In the genomic region with DNA sequence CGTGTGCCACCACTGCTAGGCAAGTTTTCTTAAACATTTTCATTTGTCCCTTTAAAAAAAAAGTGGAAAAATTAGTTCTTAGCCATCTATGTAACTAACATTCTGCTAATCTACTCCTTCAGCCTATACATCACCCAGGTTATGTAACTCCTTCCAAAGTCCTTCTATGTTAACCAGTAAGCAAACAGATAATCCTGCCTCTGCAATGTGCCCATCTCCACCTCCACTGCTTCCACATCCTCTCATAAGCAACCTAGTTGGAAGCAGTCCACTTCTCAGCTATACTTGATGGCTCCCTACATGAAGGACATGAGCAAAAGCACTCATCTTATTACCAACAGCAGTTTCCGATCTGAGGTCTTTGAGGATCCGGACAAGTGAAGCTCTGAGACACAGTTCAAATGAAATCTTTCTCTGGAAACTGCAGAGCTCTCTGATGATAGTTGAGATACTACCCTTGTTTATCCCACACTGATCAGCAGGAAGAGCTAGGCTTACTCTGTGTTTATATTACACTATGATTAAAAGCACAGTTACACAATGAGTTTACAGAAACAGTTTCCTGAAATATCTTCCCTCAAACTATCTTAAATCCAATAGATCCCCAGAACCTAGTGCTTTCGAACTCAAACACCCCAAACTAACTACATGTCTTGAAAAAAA, we compare ENCODE assay signal across 15 mouse cellular contexts.
"Had no signal": no experiment of that assay in that cellular context is flagged by ENCODE, and none has a peak within 500 bp of the region (broad histone marks: within the 10 kb centered on the region; RNA-seq: fewer than 3 reads in every experiment).

No protein-coding gene starts in this region.

- H3K36me3 ChIP-seq: intestine, embryonic 15.5 days; kidney, embryonic 15.5 days; lung, embryonic 15.5 days had no signal

- ATAC-seq: intestine, embryonic 15.5 days had no signal

- H3K4me2 ChIP-seq: intestine, embryonic 15.5 days; kidney, embryonic 15.5 days; lung, embryonic 15.5 days; midbrain, embryonic 11.5 days had no signal

- DNase-seq: kidney, adult 11 months; kidney, adult 8-10 months; kidney, postnatal 10 days; kidney, postnatal 36 days; layer of hippocampus, postnatal 36 days; midbrain, embryonic 14.5 days; right cerebral cortex, postnatal 14 days; thymus, adult 18-20 months; thymus, postnatal 36 days had no signal

- H3K9me3 ChIP-seq: intestine, embryonic 15.5 days; kidney, embryonic 15.5 days; lung, embryonic 15.5 days had no signal

- H3K4me1 ChIP-seq: intestine, embryonic 15.5 days; kidney, embryonic 15.5 days; lung, embryonic 15.5 days had no signal

- H3K27me3 ChIP-seq: intestine, embryonic 15.5 days; kidney, embryonic 15.5 days; lung, embryonic 15.5 days had no signal

- H3K4me3 ChIP-seq: intestine, embryonic 15.5 days; kidney, embryonic 15.5 days; left cerebral cortex, adult 2 months; lung, embryonic 15.5 days had no signal

- H3K27ac ChIP-seq: intestine, embryonic 15.5 days; kidney, embryonic 15.5 days; left cerebral cortex, adult 2 months; liver, embryonic 14.5 days; lung, embryonic 15.5 days had no signal

- H3K9ac ChIP-seq: intestine, embryonic 15.5 days; kidney, embryonic 15.5 days; liver, embryonic 14.5 days; lung, embryonic 15.5 days had no signal
